Mouse (Mus musculus) limb, embryonic 11.5 days (tissue): ENCODE data around the gene Rfk. TPM values are rescaled to one million over a fixed set of nuclear protein-coding genes. Genes with fewer than 3 reads are reported as not detected.

Source experiments
- ATAC-seq: fragments of 200-750 bp; cut with Nextera tagmentation; 2 replicates; pipeline ENCODE4 v1.8.0; 2017; ENCODE audit warnings: low read depth; ENCODE audit not compliant: insufficient number of reproducible peaks, low FRiP score, low TSS enrichment
- DNase-seq: peaks from one replicate; pipeline ENCODE4 v3.0.0-alpha.2; 2015; ENCODE audit warnings: low spot score
- H3K27ac ChIP-seq: fragments of 300-500 bp; sonication (generic); replicated peaks from 2 replicates; pipeline ENCODE4 v1.5.1; 2014; ENCODE audit warnings: low read depth, mild to moderate bottlenecking, low read length
- H3K27me3 ChIP-seq: fragments of 300-500 bp; sonication (generic); 2 replicates; pipeline ENCODE4 v1.6.1; 2014; ENCODE audit warnings: mild to moderate bottlenecking, low read length, mixed read lengths; ENCODE audit not compliant: control insufficient read depth, insufficient read depth
- H3K36me3 ChIP-seq: fragments of 300-500 bp; sonication (generic); 2 replicates; pipeline ENCODE4 v1.6.1; 2014; ENCODE audit warnings: mild to moderate bottlenecking, low read length, moderate library complexity, mixed read lengths; ENCODE audit not compliant: control insufficient read depth, insufficient read depth
- H3K4me1 ChIP-seq: fragments of 300-500 bp; sonication (generic); 2 replicates; pipeline ENCODE4 v1.6.1; 2014; ENCODE audit warnings: low read length, mixed read lengths; ENCODE audit not compliant: control insufficient read depth, insufficient read depth
- H3K4me2 ChIP-seq: fragments of 300-500 bp; sonication (generic); 2 replicates; pipeline ENCODE4 v1.6.1; 2014; ENCODE audit warnings: low read depth, mild to moderate bottlenecking, moderate library complexity; ENCODE audit not compliant: severe bottlenecking
- H3K4me3 ChIP-seq: fragments of 300-500 bp; sonication (generic); 2 replicates; pipeline ENCODE4 v1.5.1; 2014; ENCODE audit warnings: low read depth, low read length
- H3K9ac ChIP-seq: fragments of 300-500 bp; sonication (generic); 2 replicates; pipeline ENCODE4 v1.6.1; 2014; ENCODE audit warnings: mild to moderate bottlenecking, low read length
- H3K9me3 ChIP-seq: fragments of 300-500 bp; sonication (generic); 2 replicates; pipeline ENCODE4 v1.6.1; 2016; ENCODE audit warnings: low read length; ENCODE audit not compliant: control insufficient read depth
- WGBS: fragments of 180-500 bp; shearing (Covaris S2); extraction: QIAGEN DNeasy Blood & Tissue Kit; methylation state at CpG from one replicate; pipeline ENCODE4 v1.1.7; 2014; 5-methylcytosine and 5-hydroxymethylcytosine counted together
- polyA plus RNA-seq: library from polyadenylated mRNA; unstranded; fragments of >200 nt; fragmentation: Nextera tagmentation; extraction: Ambion mirVana; gene quantifications from 2 replicates; pipeline ENCODE4 v1.2.1, GENCODE M21; 2014

Gene Rfk
- polyA plus RNA-seq, 1 experiment from 2014 or later, result 68.7 TPM

DNA sequence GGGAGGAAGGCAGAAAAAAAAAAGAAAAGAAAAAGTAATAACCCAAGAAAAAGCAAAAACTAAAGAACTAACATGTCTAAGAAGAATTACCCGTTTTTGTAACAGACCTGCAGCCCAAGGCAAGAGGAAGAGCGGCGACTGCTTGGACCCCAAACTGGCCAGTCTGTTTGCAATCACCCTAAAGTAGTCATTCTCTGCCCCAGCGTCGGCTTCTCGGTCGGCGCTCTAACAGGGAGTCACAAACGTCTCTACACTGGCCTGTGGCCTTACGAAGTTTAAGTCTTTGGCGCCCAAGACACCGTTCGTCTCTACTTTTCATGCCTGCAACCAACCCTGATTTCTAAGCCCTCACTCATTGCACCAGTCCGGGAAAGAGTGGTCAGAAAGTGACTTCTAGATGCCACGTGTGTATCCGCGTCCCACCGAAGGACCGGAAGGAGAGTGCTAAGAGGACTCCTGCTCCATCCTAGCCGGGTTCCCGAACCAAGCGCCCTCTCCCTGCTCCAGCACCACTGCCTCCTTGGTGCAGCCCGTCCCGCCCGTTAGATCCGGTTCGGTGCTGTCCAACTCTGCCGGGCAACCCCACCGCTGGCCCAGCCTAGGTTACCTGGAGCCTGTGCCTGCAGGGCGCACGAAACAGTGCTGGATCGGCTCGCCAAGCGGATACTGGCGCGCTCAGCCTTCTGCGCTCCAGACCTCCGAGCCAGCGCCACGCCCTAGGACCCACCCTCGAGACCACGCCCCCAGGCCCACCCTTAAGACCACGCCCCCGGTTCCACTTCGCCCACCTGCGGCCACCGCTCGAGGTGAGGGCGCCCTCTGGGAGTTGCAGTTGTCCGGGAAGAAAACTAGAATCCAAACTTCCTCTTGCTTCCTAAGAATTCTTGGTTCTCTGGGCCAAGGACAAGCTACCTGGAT is 37.6 kb upstream of the Rfk start:
- Histone ChIP-seq H3K4me1 (no peaks in the 10 kb centered on the region), H3K9me3 (no peaks in the 10 kb centered on the region), H3K4me2 (peak overlapping the region; percentile 87), H3K27me3 (peaks cover 3% of the 10 kb centered on the region; the same call in 1 of the 2 replicates), H3K27ac (no peak overlapping the region), H3K9ac (peak overlapping the region; percentile 44; the same call in 1 of the 2 replicates), H3K4me3 (peak overlapping the region; percentile 49), H3K36me3 (no peaks in the 10 kb centered on the region)
- DNase-seq (peak; percentile 83), ATAC-seq (peak; percentile 90)
- under 1% methylated on average over 50 of the region's 50 CpGs for WGBS

DNA sequence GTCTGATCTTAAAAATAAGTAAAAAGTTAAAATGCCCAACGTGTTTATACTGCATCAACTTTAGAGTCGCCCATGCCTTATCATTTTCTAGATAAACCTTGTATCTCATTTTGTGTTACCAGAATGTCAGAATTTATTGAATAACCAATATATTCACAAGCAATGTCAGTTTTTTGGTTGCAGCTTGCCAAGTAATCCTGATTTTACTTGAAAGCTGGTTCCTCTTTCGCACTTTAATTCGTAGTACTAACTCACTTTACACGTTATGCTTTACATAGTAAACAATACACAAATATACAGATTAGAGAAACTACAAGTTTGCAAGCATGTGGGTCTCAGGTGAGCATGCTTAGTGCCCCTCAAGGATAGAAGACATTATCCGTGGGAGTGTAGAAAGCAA is 36.9 kb upstream of the Rfk start:
- Histone ChIP-seq H3K9me3 (no peaks in the 10 kb centered on the region), H3K36me3 (no peaks in the 10 kb centered on the region), H3K9ac (no peak overlapping the region), H3K27me3 (peaks cover 3% of the 10 kb centered on the region; the same call in 1 of the 2 replicates), H3K27ac (no peak overlapping the region), H3K4me3 (no peak overlapping the region), H3K4me2 (peak overlapping the region; percentile 87), H3K4me1 (no peaks in the 10 kb centered on the region)
- ATAC-seq (no peak), DNase-seq (no peak)
- 71% methylated on average over 6 of the region's 6 CpGs for WGBS

DNA sequence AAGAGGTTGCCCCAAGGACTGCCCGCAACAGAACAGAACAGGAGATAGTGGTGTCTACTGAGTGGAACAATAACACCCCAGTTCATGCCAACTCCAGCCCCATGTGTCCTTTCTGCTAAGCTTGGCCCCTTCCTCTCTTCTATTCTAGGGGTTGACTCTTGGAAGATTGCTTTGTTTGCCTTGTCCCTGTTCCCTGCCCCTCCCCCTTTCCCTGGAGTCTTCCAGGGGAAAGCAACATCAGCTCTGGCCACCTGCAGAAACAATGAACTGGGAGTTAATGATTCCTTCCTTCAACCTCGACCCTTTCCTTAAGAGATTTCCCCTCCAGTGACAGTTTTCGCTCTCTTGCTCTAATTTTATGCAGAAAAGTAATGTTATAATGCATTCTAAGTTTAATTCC is 36.5 kb upstream of the Rfk start:
- DNase-seq, result no peak

DNA sequence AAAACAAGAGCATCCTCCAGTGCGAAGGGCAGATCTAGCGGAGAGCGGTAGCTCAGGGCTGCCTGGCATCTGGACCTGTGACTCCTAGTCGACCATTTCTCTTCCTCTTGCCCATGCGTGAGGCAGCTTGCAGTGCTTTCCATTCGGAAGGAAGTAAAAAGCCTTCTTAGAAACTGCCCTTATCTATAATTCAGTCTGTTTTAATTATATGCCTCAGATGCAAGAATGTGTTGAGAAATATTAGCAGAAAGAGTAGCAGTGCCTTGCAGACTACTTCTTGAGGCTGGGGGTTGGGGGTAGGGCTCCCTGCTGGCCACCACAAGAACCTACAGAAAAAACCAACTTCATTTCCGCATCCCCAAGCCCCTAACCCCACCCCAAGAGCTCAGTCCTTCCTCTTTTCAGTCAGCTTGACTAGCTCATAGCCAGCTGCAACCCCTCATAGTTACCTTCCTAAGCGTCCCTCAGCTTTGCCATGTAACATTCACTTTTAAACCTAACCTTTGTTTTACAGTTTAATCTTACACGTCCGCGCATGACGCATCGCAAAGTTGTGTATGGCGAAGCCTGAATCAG is 34.4 kb upstream of the Rfk start:
- H3K4me1 ChIP-seq, result no peaks in the 10 kb centered on the region
- no peak overlapping the region for H3K27ac ChIP-seq
- WGBS, result 82% methylated on average over 14 of the region's 14 CpGs
- DNase-seq (no peak), ATAC-seq (no peak)
- H3K27me3 ChIP-seq, result peaks cover 3% of the 10 kb centered on the region; the same call in 1 of the 2 replicates
- H3K4me2 ChIP-seq, result no peak overlapping the region
- H3K9me3 ChIP-seq, result no peaks in the 10 kb centered on the region
- no peak overlapping the region for H3K9ac ChIP-seq
- H3K4me3 ChIP-seq, result no peak overlapping the region
- no peaks in the 10 kb centered on the region for H3K36me3 ChIP-seq

More for the DNA sequence above, 36.5 kb upstream of the Rfk start:
- no peaks in the 10 kb centered on the region for H3K4me1 ChIP-seq
- no peaks in the 10 kb centered on the region for H3K9me3 ChIP-seq
- no peak overlapping the region for H3K4me2 ChIP-seq
- ATAC-seq, result no peak
- H3K27me3 ChIP-seq, result peaks cover 3% of the 10 kb centered on the region; the same call in 1 of the 2 replicates
- no peaks in the 10 kb centered on the region for H3K36me3 ChIP-seq
- no peak overlapping the region for H3K27ac ChIP-seq
- 79% methylated on average over 3 of the region's 3 CpGs for WGBS
- H3K4me3 ChIP-seq, result no peak overlapping the region
- no peak overlapping the region for H3K9ac ChIP-seq

DNA sequence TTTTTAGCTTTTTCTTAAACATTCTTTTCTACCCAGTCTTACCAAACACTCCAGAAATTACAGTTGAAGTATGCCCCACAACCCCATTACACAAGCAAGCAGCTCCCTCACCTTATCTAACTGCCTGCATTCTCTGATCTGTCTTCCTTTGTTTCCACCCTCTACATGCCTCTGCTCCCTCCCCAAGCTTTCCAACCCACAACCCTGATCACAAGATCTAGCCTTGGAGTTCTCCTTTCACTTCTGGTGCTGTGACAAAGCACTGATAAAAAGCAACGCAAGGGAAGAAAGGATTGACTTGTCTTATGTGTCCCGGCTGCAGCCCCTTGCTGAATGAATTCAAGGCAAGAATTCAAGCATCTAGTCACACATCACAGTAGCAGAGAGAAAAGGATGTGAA is 32.7 kb upstream of the Rfk start:
- no peak overlapping the region for H3K4me3 ChIP-seq
- WGBS, result 89% methylated on average over 2 of the region's 2 CpGs
- no peak overlapping the region for H3K27ac ChIP-seq
- H3K36me3 ChIP-seq, result no peaks in the 10 kb centered on the region
- ATAC-seq, result no peak
- H3K27me3 ChIP-seq, result no peaks in the 10 kb centered on the region
- H3K9me3 ChIP-seq, result no peaks in the 10 kb centered on the region
- no peaks in the 10 kb centered on the region for H3K4me1 ChIP-seq
- DNase-seq, result no peak
- H3K9ac ChIP-seq, result no peak overlapping the region
- no peak overlapping the region for H3K4me2 ChIP-seq

DNA sequence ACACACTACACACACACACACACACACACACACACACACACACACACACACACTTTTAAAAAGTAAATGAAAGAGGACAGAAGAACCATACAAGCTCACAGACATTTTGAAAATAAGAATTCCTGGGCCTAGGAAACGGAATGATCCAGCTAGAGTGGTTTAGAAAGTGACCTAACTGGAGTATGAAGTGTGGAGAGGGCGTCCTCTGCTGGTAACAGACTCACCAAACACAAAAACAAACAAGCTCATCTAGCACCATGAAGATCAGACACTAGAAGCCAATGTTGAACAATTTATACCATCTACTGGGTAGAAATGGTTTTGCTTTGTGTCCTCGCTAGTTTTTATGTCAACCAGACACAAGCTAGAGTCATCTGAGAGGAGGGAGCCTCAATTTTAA is 29.1 kb upstream of the Rfk start:
- ATAC-seq (no peak), DNase-seq (no peak)
- no peaks in the 10 kb centered on the region for H3K36me3 ChIP-seq
- H3K4me1 ChIP-seq, result no peaks in the 10 kb centered on the region
- H3K4me3 ChIP-seq, result no peak overlapping the region
- no peaks in the 10 kb centered on the region for H3K27me3 ChIP-seq
- 40% methylated on average over 3 of the region's 3 CpGs for WGBS
- H3K9me3 ChIP-seq, result no peaks in the 10 kb centered on the region
- no peak overlapping the region for H3K4me2 ChIP-seq
- no peak overlapping the region for H3K9ac ChIP-seq
- no peak overlapping the region for H3K27ac ChIP-seq

DNA sequence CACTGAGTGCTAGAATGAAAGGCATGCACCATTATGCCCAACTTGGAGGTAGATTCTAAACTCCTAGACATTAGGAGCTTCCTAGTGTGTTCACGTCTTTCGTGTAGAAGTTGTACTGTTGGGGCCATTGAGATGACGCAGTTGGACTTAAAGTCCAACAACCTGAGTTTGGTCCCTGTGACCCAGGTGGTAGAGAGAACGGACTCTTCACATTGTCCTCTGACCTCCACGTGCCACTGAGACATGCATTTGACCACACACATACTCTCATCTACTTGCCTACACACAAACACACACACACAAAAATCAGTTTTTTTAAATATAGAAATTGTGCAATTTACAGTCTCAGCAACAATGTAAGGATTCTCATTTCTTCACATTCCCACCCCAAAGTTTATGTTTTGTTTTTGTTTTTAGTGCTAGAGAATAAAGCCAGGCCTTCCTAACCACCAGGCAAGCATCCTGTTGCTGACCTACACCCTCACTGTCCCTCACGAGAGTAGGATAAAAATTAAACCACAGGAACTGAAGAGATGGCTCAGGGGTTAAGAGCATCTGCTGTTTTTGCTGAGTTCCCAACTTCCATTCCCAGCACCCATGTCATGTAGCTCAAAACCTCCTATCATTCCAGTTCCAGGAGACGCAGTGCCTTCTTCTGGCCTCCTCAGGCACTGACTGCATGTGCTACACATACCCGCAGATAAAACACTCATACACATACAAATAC is 27.3 kb upstream of the Rfk start:
- no peak overlapping the region for H3K9ac ChIP-seq
- ATAC-seq (no peak), DNase-seq (no peak)
- 88% methylated on average over 8 of the region's 8 CpGs for WGBS
- no peaks in the 10 kb centered on the region for H3K27me3 ChIP-seq
- H3K36me3 ChIP-seq, result no peaks in the 10 kb centered on the region
- no peak overlapping the region for H3K4me2 ChIP-seq
- no peaks in the 10 kb centered on the region for H3K9me3 ChIP-seq
- no peaks in the 10 kb centered on the region for H3K4me1 ChIP-seq
- no peak overlapping the region for H3K4me3 ChIP-seq
- H3K27ac ChIP-seq, result no peak overlapping the region

DNA sequence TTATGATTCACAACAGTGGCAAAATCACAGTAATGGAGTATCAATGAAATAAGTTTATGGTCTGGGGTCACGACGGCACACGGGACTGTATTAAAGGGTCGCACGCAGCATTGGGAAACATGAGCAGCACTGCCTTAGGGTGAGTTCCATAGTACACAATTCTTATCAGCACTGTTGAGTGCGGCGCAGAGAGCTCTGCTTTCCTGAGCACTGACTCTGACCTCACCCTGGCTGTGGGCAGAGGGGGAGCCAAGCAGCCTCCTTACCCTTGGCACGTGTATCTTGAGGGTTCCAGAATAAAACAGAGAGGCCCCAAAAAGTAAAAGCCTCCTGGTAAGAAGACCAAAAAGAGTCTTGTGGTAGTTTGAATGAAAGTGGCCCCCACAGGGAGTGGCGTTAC is 25.3 kb upstream of the Rfk start:
- H3K36me3 ChIP-seq, result no peaks in the 10 kb centered on the region
- H3K27ac ChIP-seq, result no peak overlapping the region
- no peak for DNase-seq
- H3K4me2 ChIP-seq, result no peak overlapping the region
- no peak for ATAC-seq
- H3K9me3 ChIP-seq, result no peaks in the 10 kb centered on the region
- no peak overlapping the region for H3K9ac ChIP-seq
- no peaks in the 10 kb centered on the region for H3K27me3 ChIP-seq
- 92% methylated on average over 9 of the region's 9 CpGs for WGBS
- H3K4me1 ChIP-seq, result no peaks in the 10 kb centered on the region
- no peak overlapping the region for H3K4me3 ChIP-seq
